Mouse (Mus musculus) right cerebral cortex, postnatal 10 days (tissue): ENCODE data around the gene Cops9.
A peak's percentile ranks its signal among the peaks of the same experiment; 100 is the strongest.

Experiments
- DNase-seq, 2 experiments: peaks; one replicate each; pipeline ENCODE4 v3.0.0; 2021; ENCODE audit warnings: low spot score in 2 of 2

Cops9 gene

GRCm38 (mm10) chr1:92646601-92647000 lies 4.8 kb upstream of the Cops9 start:
- DNase-seq = peak in 1 of 2 experiments; percentile 13

- DNase-seq = no peak
These were observed 4.3 kb upstream of the Cops9 start for GRCm38 (mm10) chr1:92646111-92646510.

GRCm38 (mm10) chr1:92644916-92645315 lies 3.1 kb upstream of the Cops9 start:
- peak in 1 of 2 experiments; percentile 18 for DNase-seq

GRCm38 (mm10) chr1:92643691-92644090 lies 1.9 kb upstream of the Cops9 start:
- DNase-seq = peak in 1 of 2 experiments; percentile 13

GRCm38 (mm10) chr1:92640393-92640792 lies 1.4 kb downstream of the Cops9 start:
- peak in 1 of 2 experiments; percentile 17 for DNase-seq

GRCm38 (mm10) chr1:92638736-92639135 lies 3.0 kb downstream of the Cops9 start:
- peak in 1 of 2 experiments; percentile 18 for DNase-seq

- DNase-seq = peak; percentile 45 to 59
These were observed 3.6 kb downstream of the Cops9 start for GRCm38 (mm10) chr1:92638181-92638580.

- peak in 1 of 2 experiments; percentile 15 for DNase-seq
These were observed 4.1 kb downstream of the Cops9 start for GRCm38 (mm10) chr1:92637501-92638172.

- DNase-seq = peak in 1 of 2 experiments; percentile 15
These were observed 5.1 kb downstream of the Cops9 start for GRCm38 (mm10) chr1:92636676-92637075.

GRCm38 (mm10) chr1:92636015-92636414 lies 5.8 kb downstream of the Cops9 start:
- DNase-seq = no peak

- DNase-seq = peak; percentile 35 to 46
These were observed 6.7 kb downstream of the Cops9 start for GRCm38 (mm10) chr1:92634976-92635599.

GRCm38 (mm10) chr1:92634569-92634968 lies 7.2 kb downstream of the Cops9 start:
- no peak for DNase-seq

- no peak for DNase-seq
These were observed 8.1 kb downstream of the Cops9 start for GRCm38 (mm10) chr1:92633726-92634125.

GRCm38 (mm10) chr1:92632948-92633347 lies 8.8 kb downstream of the Cops9 start:
- peak; percentile 6 to 13 for DNase-seq

GRCm38 (mm10) chr1:92632196-92632595 lies 9.6 kb downstream of the Cops9 start:
- DNase-seq = no peak

GRCm38 (mm10) chr1:92628227-92628626 lies 13.6 kb downstream of the Cops9 start:
- no peak for DNase-seq

GRCm38 (mm10) chr1:92618360-92618759 lies 23.4 kb downstream of the Cops9 start:
- no peak for DNase-seq

GRCm38 (mm10) chr1:92617488-92617887 lies 24.3 kb downstream of the Cops9 start, which contains the start of gene Olfr12:
TSS of gene Olfr12 (plus strand) at chr1:92617788.
- DNase-seq = no peak

- no peak for DNase-seq
These were observed 25.7 kb downstream of the Cops9 start for GRCm38 (mm10) chr1:92616046-92616445.

GRCm38 (mm10) chr1:92614516-92614915 lies 27.3 kb downstream of the Cops9 start:
- DNase-seq = no peak

GRCm38 (mm10) chr1:92613175-92613574 lies 28.6 kb downstream of the Cops9 start:
- DNase-seq = no peak

- peak; percentile 50 to 67 for DNase-seq
These were observed 30.8 kb downstream of the Cops9 start for GRCm38 (mm10) chr1:92611008-92611407.

GRCm38 (mm10) chr1:92607711-92608110 lies 34.1 kb downstream of the Cops9 start:
- DNase-seq = no peak
